Mouse (Mus musculus) ES-E14 (cell line): Measurements from ENCODE around the gene Alpl.

ENCODE experiments used
- CHD2 ChIP-seq: IDR thresholded peaks from 2 replicates; pipeline ENCODE4 v1.6.1; 2014; ENCODE audit warnings: mild to moderate bottlenecking, low read depth, low read length, inconsistent platforms
- HCFC1 ChIP-seq: IDR thresholded peaks from 2 replicates; pipeline ENCODE4 v1.6.1; 2012; ENCODE audit warnings: low read length, inconsistent platforms, borderline replicate concordance; ENCODE audit not compliant: insufficient read depth
- MAFK ChIP-seq: IDR thresholded peaks from 2 replicates; pipeline ENCODE4 v1.6.1; 2014; ENCODE audit warnings: mild to moderate bottlenecking, low read depth, low read length, inconsistent platforms; ENCODE audit not compliant: insufficient read depth
- ZC3H11A ChIP-seq: IDR thresholded peaks from 2 replicates; pipeline ENCODE4 v1.6.1; 2012; ENCODE audit warnings: low read depth, mild to moderate bottlenecking, inconsistent platforms, low read length, borderline replicate concordance
- ZNF384 ChIP-seq: IDR thresholded peaks from 2 replicates; pipeline ENCODE4 v1.6.1; 2012; ENCODE audit warnings: low read depth, low read length, inconsistent platforms

- TF ChIP-seq ZC3H11A (no peak), ZNF384 (no peak), MAFK (no peak), HCFC1 (no peak), CHD2 (no peak)
Measured at GRCm38 (mm10) chr4:137795611-137796557, at the start of gene Alpl.
